ENCODE assay signal across 23 mouse cellular contexts in the genomic region with DNA sequence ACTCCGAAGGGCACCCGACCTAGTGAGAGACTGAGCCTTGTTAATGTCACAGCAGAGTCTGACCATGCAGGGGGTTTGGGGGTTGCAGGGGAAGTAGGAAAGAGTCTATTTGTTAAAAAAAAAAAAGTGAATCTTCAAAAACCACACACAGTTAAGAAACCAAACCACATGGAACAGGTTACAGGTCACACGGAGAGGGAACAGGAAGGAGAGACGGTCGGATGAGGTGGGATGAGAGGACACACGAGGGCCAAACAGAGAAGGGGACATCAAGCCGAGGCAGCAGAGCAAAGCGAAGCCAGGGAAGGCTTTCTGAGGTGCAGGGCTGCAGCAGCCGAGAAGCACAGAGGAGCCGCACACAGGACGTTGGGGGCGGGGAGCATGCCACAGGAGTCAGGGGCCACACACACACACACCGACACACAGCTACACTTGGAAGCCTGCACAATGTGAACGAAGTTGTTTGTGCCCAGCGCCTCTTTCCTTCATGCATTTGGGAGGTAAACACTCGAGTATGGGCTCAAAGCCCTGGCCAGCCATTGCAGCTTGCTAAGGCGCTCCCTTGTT. TPM values are rescaled to one million over a fixed set of nuclear protein-coding genes. Genes with fewer than 3 reads are reported as not detected.
DNase-seq lines count a peak whose midpoint lies in the region; ATAC-seq and TF ChIP-seq lines count a peak whose summit lies in the region.
"Had no signal": no experiment of that assay in that cellular context is flagged by ENCODE, and none has a peak within 500 bp of the region (broad histone marks: within the 10 kb centered on the region; RNA-seq: fewer than 3 reads in every experiment).

No protein-coding gene starts in this region.

- no peak overlapping the region for H3K27ac ChIP-seq in lung, postnatal 0 days (ENCODE audit: low read length)
- peak overlapping the region; percentile 41; the same call in 1 of the 2 replicates for H3K27ac ChIP-seq in bone marrow, adult 2 months (ENCODE audit: control insufficient read depth, insufficient read depth, low read depth, low read length, poor library complexity)
- H3K27ac ChIP-seq in forebrain, postnatal 0 days (ENCODE audit: low read depth, low read length) = no peak overlapping the region
- H3K27ac ChIP-seq: embryonic facial prominence, embryonic 12.5 days; gastrocnemius, adult 2 months; heart, embryonic 15.5 days; kidney, embryonic 15.5 days; limb, embryonic 13.5 days had no signal

- no peak for TF ChIP-seq EP300 in lung, postnatal 0 days (IDR thresholded peaks at IDR 0.05)

- no peak overlapping the region for H3K9ac ChIP-seq in lung, postnatal 0 days (replicated peaks; ENCODE audit: low read depth)
- no peak overlapping the region for H3K9ac ChIP-seq in forebrain, postnatal 0 days
- H3K9ac ChIP-seq: embryonic facial prominence, embryonic 12.5 days; heart, embryonic 15.5 days; kidney, embryonic 15.5 days; limb, embryonic 13.5 days had no signal

- WGBS in lung, postnatal 0 days = 51% methylated on average over 17 of the region's 17 CpGs
- 33% methylated on average over 17 of the region's 17 CpGs for WGBS in bone marrow, adult 2 months
- WGBS in forebrain, postnatal 0 days = 67% methylated on average over 17 of the region's 17 CpGs

- no peaks in the 10 kb centered on the region for H3K36me3 ChIP-seq in lung, postnatal 0 days (ENCODE audit: insufficient read depth, low read length)
- peaks cover 49% of the 10 kb centered on the region for H3K36me3 ChIP-seq in forebrain, postnatal 0 days (ENCODE audit: insufficient read depth)
- H3K36me3 ChIP-seq: embryonic facial prominence, embryonic 12.5 days; heart, embryonic 15.5 days; kidney, embryonic 15.5 days; limb, embryonic 13.5 days had no signal

- 0 out of 2 replicates have a peak, but pooled peaks cover 5% of the 10 kb centered on the region for H3K27me3 ChIP-seq in lung, postnatal 0 days (replicated peaks; ENCODE audit: insufficient read depth, low read length)
- H3K27me3 ChIP-seq in forebrain, postnatal 0 days (ENCODE audit: insufficient read depth, low read length) = no peaks in the 10 kb centered on the region

- no peak for TF ChIP-seq POLR2A in bone marrow, adult 2 months (IDR thresholded peaks at IDR 0.05; ENCODE audit: borderline replicate concordance, control insufficient read depth, low read depth, low read length)

- H3K4me2 ChIP-seq in lung, postnatal 0 days (replicated peaks; ENCODE audit: low read depth, low read length) = no peak overlapping the region
- no peak overlapping the region for H3K4me2 ChIP-seq in forebrain, postnatal 0 days (ENCODE audit: low read depth)

- no peak overlapping the region for H3K4me3 ChIP-seq in lung, postnatal 0 days (ENCODE audit: low read depth, low read length)
- H3K4me3 ChIP-seq in bone marrow, adult 2 months (replicated peaks; ENCODE audit: control insufficient read depth, low read depth, low read length) = peak overlapping the region; percentile 31
- no peak overlapping the region for H3K4me3 ChIP-seq in forebrain, postnatal 0 days (ENCODE audit: low read depth, low read length)
- H3K4me3 ChIP-seq: embryonic facial prominence, embryonic 12.5 days; limb, embryonic 13.5 days had no signal

- DNase-seq in lung, postnatal 36 days = peak; percentile 21
- no peak for DNase-seq in lung, postnatal 0 days (ENCODE audit: low spot score)
- DNase-seq in thymus, postnatal 36 days = peak; percentile 44 to 51
- DNase-seq in forebrain, postnatal 0 days = no peak
- no peak for DNase-seq in heart, adult 11 months
- DNase-seq in Muller cell, postnatal 12 days (ENCODE audit: inconsistent ontology term) = no peak
- DNase-seq: B cell, adult 2 months; cerebellum, adult 11-12 months; cerebellum, postnatal 36 days; gastrocnemius, adult 2 months; heart, adult 18-20 months; right cerebral cortex, postnatal 25 days had no signal

- no peaks in the 10 kb centered on the region for H3K9me3 ChIP-seq in lung, postnatal 0 days (ENCODE audit: low read length)
- H3K9me3 ChIP-seq in forebrain, postnatal 0 days (ENCODE audit: low read length) = no peaks in the 10 kb centered on the region
- H3K9me3 ChIP-seq: embryonic facial prominence, embryonic 12.5 days; heart, embryonic 15.5 days; kidney, embryonic 15.5 days; limb, embryonic 13.5 days had no signal

- no peak for ATAC-seq in lung, postnatal 0 days
- peak; percentile 56 for ATAC-seq in megakaryocyte progenitor cell, adult 5-6 weeks (replicated peaks; ENCODE audit: poor library complexity)
- no peak for ATAC-seq in forebrain, postnatal 0 days
- ATAC-seq: forebrain, embryonic 16.5 days; midbrain, embryonic 16.5 days had no signal

- no peaks in the 10 kb centered on the region for H3K4me1 ChIP-seq in lung, postnatal 0 days (ENCODE audit: insufficient read depth, low read depth, low read length)
- H3K4me1 ChIP-seq in bone marrow, adult 2 months (ENCODE audit: control insufficient read depth, insufficient read depth, low read length) = peaks cover 2% of the 10 kb centered on the region
- H3K4me1 ChIP-seq in forebrain, postnatal 0 days (ENCODE audit: insufficient read depth) = no peaks in the 10 kb centered on the region
- H3K4me1 ChIP-seq: embryonic facial prominence, embryonic 12.5 days; heart, embryonic 15.5 days; limb, embryonic 13.5 days had no signal

- TF ChIP-seq CTCF in lung, postnatal 0 days (IDR thresholded peaks at IDR 0.05) = no peak
- no peak for TF ChIP-seq CTCF in bone marrow, adult 2 months (IDR thresholded peaks at IDR 0.05; ENCODE audit: control insufficient read depth, insufficient read depth, low read length)
- TF ChIP-seq CTCF in forebrain, postnatal 0 days (IDR thresholded peaks at IDR 0.05; ENCODE audit: low read depth) = no peak

RNA-seq across cellular contexts. Expression of a gene that starts 8.7 kb away (rescaled TPM):
- 163 and 178 TPM in 2 replicates for polyA plus RNA-seq in lung, postnatal 0 days (2015; fragmentation: Nextera tagmentation; extraction: Ambion mirVana)
- 33.7 and 56.3 TPM in 2 replicates for polyA plus RNA-seq in bone marrow, adult 2 months (2011; ENCODE audit: insufficient read depth, insufficient read length, low replicate concordance, missing spikeins)
- 113 and 148 TPM in 2 replicates for total RNA-seq in megakaryocyte progenitor cell, adult 5-6 weeks (2015)
- 157 and 159 TPM in 2 replicates for total RNA-seq in megakaryocyte progenitor cell, adult 5-6 weeks (2017)
- 167 and 189 TPM in 2 replicates for total RNA-seq in forebrain, postnatal 0 days (2014; rRNA removed)
- polyA plus RNA-seq in forebrain, postnatal 0 days (2015; fragmentation: Nextera tagmentation; extraction: Ambion mirVana) = 183 and 194 TPM in 2 replicates

RNA-seq across cellular contexts. Expression of a gene that starts 29.5 kb away (rescaled TPM):
- 5.5 and 6.0 TPM in 2 replicates for polyA plus RNA-seq in lung, postnatal 0 days (2015; fragmentation: Nextera tagmentation; extraction: Ambion mirVana)
- not detected in 2 replicates for polyA plus RNA-seq in bone marrow, adult 2 months (2011; ENCODE audit: insufficient read depth, insufficient read length, low replicate concordance, missing spikeins)
- 0.32 TPM in 1 of 2 replicates, not detected in the other for total RNA-seq in megakaryocyte progenitor cell, adult 5-6 weeks (2015)
- total RNA-seq in megakaryocyte progenitor cell, adult 5-6 weeks (2017) = 0.17 and 2.2 TPM in 2 replicates
- not detected in 2 replicates for total RNA-seq in forebrain, postnatal 0 days (2014; rRNA removed)
- 0.61 TPM in 1 of 2 replicates, not detected in the other for polyA plus RNA-seq in forebrain, postnatal 0 days (2015; fragmentation: Nextera tagmentation; extraction: Ambion mirVana)
- total RNA-seq: adrenal gland, postnatal 10 days; heart, adult 18-20 months; left cerebral cortex, adult 8-10 months had no signal
- polyA plus RNA-seq: embryonic facial prominence, embryonic 12.5 days; neural tube, embryonic 11.5 days had no signal

RNA-seq across cellular contexts. Expression of a gene that starts 52.4 kb away (rescaled TPM):
- 1.1 and 1.3 TPM in 2 replicates for polyA plus RNA-seq in lung, postnatal 0 days (2015; fragmentation: Nextera tagmentation; extraction: Ambion mirVana)
- polyA plus RNA-seq in bone marrow, adult 2 months (2011; ENCODE audit: insufficient read depth, insufficient read length, low replicate concordance, missing spikeins) = 61.3 and 112 TPM in 2 replicates
- total RNA-seq in megakaryocyte progenitor cell, adult 5-6 weeks (2015) = 21.3 and 24.4 TPM in 2 replicates
- 108 and 112 TPM in 2 replicates for total RNA-seq in megakaryocyte progenitor cell, adult 5-6 weeks (2017)
- 67.0 and 69.2 TPM in 2 replicates for total RNA-seq in forebrain, postnatal 0 days (2014; rRNA removed)
- polyA plus RNA-seq in forebrain, postnatal 0 days (2015; fragmentation: Nextera tagmentation; extraction: Ambion mirVana) = 1.4 and 1.7 TPM in 2 replicates

Comparison
In these comparisons a context has a peak if more than half of its experiments do, and no peak if none do; other contexts are left out.
1. DNase-seq: peak in lung, postnatal 36 days (single experiment) and thymus, postnatal 36 days (2 of 2); none in lung, postnatal 0 days (single experiment), forebrain, postnatal 0 days (single experiment), heart, adult 11 months (single experiment) and Muller cell, postnatal 12 days (single experiment).
2. RNA of a gene that starts 52.4 kb away (polyA plus RNA-seq): 61.3 to 112 TPM in bone marrow, adult 2 months; 1.4 to 1.7 TPM in forebrain, postnatal 0 days and 1.1 to 1.3 TPM in lung, postnatal 0 days; every median in the first group is over 10 times any median in the second.